Mouse (Mus musculus): Measurements from ENCODE around the gene Il10rb. TPM values are rescaled to one million over a fixed set of nuclear protein-coding genes. Genes with fewer than 3 reads are reported as not detected.
"Not testable (repeated sequence)": the region's sequence is repeated elsewhere in the genome, so short reads cannot be mapped to it uniquely, and the experiment has no call there.

Il10rb gene
- polyA plus RNA-seq, 1 experiment from 2014 or later: 33.2 TPM

DNA sequence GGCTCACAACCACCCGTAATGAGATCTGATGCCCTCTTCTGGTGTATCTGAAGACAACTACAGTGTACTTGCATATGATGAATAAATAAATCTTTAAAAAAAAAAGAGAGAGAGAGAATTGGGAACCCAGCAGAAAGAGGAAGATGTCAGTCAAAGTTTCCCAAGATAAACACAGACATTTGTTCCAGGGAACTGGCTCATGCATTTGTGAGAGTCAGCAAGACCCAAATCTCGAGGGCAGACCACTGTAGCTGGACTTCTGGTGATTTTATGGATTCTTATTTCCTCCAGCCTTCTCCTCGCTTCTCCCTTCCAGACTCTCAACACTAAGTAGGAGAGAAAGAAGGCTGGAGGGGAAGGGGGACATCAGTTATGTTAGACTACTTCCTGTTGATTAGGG is 32.1 kb downstream of the Il10rb start:
- Histone ChIP-seq H3K9me3 (ENCODE audit: control insufficient read depth, low read length) (no peaks in the 10 kb centered on the region), H3K9ac (ENCODE audit: low read depth, low read length) (no peak overlapping the region), H3K4me1 (ENCODE audit: control insufficient read depth, insufficient read depth, low read length) (no peaks in the 10 kb centered on the region; the same call in 1 of the 2 replicates), H3K4me2 (ENCODE audit: low read depth, low read length) (no peak overlapping the region), H3K27me3 (replicated peaks; ENCODE audit: control insufficient read depth, insufficient read depth, low read length) (no peaks in the 10 kb centered on the region), H3K27ac (replicated peaks; ENCODE audit: low read depth, low read length) (no peak overlapping the region), H3K36me3 (ENCODE audit: control insufficient read depth, insufficient read depth, low read length) (no peaks in the 10 kb centered on the region), H3K4me3 (ENCODE audit: low read depth, low read length) (no peak overlapping the region)
- DNase-seq (ENCODE audit: low spot score): no peak
- WGBS: 69% methylated on average over 3 of the region's 3 CpGs
- no peak for ATAC-seq (ENCODE audit: low read depth)

DNA sequence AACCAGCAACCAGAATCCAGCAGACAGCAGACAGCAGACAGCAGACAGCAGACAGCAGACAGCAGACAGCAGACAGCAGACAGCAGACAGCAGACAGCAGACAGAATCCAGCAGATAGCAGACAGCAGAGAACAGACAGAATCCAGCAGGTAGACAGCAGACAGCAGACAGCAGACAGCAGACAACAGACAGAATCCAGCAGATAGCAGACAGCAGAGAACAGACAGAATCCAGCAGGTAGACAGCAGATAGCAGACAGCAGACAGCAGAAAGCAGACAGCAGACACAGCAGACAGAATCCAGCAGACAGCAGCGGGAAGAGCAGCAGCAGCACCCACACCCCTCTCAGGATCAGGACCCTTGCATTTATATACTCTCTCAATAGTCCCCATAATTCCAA is 32.6 kb downstream of the Il10rb start:
- 77% methylated on average over 1 of the region's 1 CpGs for WGBS
- not testable (repeated sequence) for DNase-seq (ENCODE audit: low spot score); H3K4me1 ChIP-seq (ENCODE audit: control insufficient read depth, insufficient read depth, low read length); H3K36me3 ChIP-seq (ENCODE audit: control insufficient read depth, insufficient read depth, low read length); H3K27ac ChIP-seq (replicated peaks; ENCODE audit: low read depth, low read length); H3K4me3 ChIP-seq (ENCODE audit: low read depth, low read length); H3K9ac ChIP-seq (ENCODE audit: low read depth, low read length); ATAC-seq (ENCODE audit: low read depth); H3K9me3 ChIP-seq (ENCODE audit: control insufficient read depth, low read length); H3K27me3 ChIP-seq (replicated peaks; ENCODE audit: control insufficient read depth, insufficient read depth, low read length); H3K4me2 ChIP-seq (ENCODE audit: low read depth, low read length)

DNA sequence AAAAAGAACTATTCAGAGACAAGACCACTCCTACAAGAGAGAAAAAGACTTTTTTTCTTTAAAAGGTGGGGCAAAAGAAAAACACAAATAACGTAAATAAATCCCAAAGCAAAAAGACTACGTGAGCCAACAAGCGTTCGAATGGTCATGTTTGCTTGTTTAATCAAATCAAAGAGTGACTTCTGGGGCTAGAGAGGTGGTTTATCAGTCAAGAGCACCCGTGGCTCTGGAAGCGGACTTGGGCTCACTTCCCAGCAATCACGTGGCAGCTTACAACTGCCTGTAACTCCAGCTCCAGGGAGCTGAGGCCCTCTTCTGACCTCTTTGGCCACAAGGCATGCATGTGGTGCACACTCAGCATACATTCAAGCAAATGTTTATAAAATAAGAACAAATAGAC is 35.4 kb downstream of the Il10rb start:
- H3K4me3 ChIP-seq (ENCODE audit: low read depth, low read length): no peak overlapping the region
- H3K9ac ChIP-seq (ENCODE audit: low read depth, low read length): no peak overlapping the region
- H3K4me1 ChIP-seq (ENCODE audit: control insufficient read depth, insufficient read depth, low read length): no peaks in the 10 kb centered on the region; the same call in 1 of the 2 replicates
- peak; percentile 70 for DNase-seq (ENCODE audit: low spot score)
- ATAC-seq (ENCODE audit: low read depth): no peak
- no peaks in the 10 kb centered on the region for H3K36me3 ChIP-seq (ENCODE audit: control insufficient read depth, insufficient read depth, low read length)
- no peaks in the 10 kb centered on the region for H3K27me3 ChIP-seq (replicated peaks; ENCODE audit: control insufficient read depth, insufficient read depth, low read length)
- no peaks in the 10 kb centered on the region for H3K9me3 ChIP-seq (ENCODE audit: control insufficient read depth, low read length)
- no peak overlapping the region for H3K27ac ChIP-seq (replicated peaks; ENCODE audit: low read depth, low read length)
- WGBS: 49% methylated on average over 7 of the region's 7 CpGs
- H3K4me2 ChIP-seq (ENCODE audit: low read depth, low read length): no peak overlapping the region

DNA sequence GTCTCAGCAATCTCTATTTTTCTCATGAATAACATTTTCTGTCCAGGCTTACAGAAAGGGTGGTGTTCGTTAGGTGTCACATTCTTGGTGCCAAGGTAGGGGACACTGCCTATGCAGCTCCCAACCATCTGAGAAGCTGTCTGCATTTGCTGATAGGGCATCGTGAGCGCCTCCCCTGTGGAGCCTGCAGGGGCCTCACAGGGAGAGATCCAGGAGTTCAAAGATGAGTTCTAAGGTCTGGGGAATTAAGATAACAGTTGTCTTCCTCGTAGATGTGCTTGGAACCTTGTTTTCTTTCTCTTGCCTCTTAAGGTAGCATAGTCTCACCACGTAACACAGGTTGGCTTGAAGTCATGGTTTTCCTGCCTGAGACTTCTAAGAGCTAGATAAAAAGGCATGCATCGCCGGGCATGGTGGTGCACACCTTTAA is 35.9 kb downstream of the Il10rb start:
- 76% methylated on average over 7 of the region's 7 CpGs for WGBS
- no peak overlapping the region for H3K27ac ChIP-seq (replicated peaks; ENCODE audit: low read depth, low read length)
- ATAC-seq (ENCODE audit: low read depth): no peak

DNA sequence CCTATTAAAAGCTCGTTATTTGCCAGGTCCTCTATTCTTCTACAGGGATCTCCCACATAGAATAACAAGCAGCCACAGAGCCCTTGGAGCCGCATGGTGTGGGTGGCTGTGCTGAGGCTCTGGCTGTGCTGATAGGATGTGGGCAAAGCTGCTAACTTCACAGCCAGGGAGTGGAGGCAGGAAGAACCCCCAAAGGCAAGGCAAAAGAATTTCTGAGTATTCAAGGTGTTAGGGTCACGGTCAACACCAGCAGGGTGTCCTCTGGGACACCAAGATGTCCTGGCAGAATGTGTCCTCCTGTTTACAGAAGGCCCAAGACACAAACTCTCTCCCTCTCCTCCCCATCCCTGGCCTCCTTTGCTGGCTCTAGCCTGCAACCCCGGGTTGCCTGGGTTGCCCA is 36.5 kb downstream of the Il10rb start:
- H3K4me3 ChIP-seq (ENCODE audit: low read depth, low read length): no peak overlapping the region
- peaks cover 7% of the 10 kb centered on the region; the same call in 1 of the 2 replicates for H3K4me1 ChIP-seq (ENCODE audit: control insufficient read depth, insufficient read depth, low read length)
- H3K9ac ChIP-seq (ENCODE audit: low read depth, low read length): no peak overlapping the region
- H3K9me3 ChIP-seq (ENCODE audit: control insufficient read depth, low read length): no peaks in the 10 kb centered on the region
- no peaks in the 10 kb centered on the region for H3K36me3 ChIP-seq (ENCODE audit: control insufficient read depth, insufficient read depth, low read length)
- no peak overlapping the region for H3K27ac ChIP-seq (replicated peaks; ENCODE audit: low read depth, low read length)
- ATAC-seq (ENCODE audit: low read depth): no peak
- DNase-seq (ENCODE audit: low spot score): no peak
- 70% methylated on average over 4 of the region's 4 CpGs for WGBS
- no peaks in the 10 kb centered on the region for H3K27me3 ChIP-seq (replicated peaks; ENCODE audit: control insufficient read depth, insufficient read depth, low read length)
- H3K4me2 ChIP-seq (ENCODE audit: low read depth, low read length): no peak overlapping the region

More for the DNA sequence above, 35.9 kb downstream of the Il10rb start:
- Histone ChIP-seq H3K4me1 (ENCODE audit: control insufficient read depth, insufficient read depth, low read length) (peaks cover under 1% of the 10 kb centered on the region; the same call in 1 of the 2 replicates), H3K36me3 (ENCODE audit: control insufficient read depth, insufficient read depth, low read length) (no peaks in the 10 kb centered on the region), H3K4me3 (ENCODE audit: low read depth, low read length) (no peak overlapping the region), H3K9ac (ENCODE audit: low read depth, low read length) (no peak overlapping the region), H3K27me3 (replicated peaks; ENCODE audit: control insufficient read depth, insufficient read depth, low read length) (no peaks in the 10 kb centered on the region), H3K9me3 (ENCODE audit: control insufficient read depth, low read length) (no peaks in the 10 kb centered on the region), H3K4me2 (ENCODE audit: low read depth, low read length) (no peak overlapping the region)
- no peak for DNase-seq (ENCODE audit: low spot score)

DNA sequence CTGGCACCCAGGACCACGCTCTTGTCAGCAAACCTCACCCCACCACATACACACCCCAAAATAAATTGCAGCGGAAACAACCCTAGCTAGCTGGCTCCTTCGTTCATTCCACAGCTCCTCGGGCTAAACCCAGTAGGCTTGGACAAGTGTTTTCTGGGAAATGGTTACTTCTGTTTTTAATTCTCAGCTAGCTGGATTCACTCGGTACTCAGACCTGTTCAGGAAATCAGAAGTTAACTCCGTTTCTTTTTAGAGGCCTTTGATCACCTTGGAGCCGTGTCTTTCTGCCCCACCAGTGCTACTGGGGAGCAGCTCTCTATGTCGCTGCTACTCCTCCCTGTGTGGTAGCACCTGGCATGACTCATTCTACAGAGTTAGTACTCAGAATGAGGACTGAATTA is 37.2 kb downstream of the Il10rb start:
- WGBS: 42% methylated on average over 8 of the region's 8 CpGs

DNA sequence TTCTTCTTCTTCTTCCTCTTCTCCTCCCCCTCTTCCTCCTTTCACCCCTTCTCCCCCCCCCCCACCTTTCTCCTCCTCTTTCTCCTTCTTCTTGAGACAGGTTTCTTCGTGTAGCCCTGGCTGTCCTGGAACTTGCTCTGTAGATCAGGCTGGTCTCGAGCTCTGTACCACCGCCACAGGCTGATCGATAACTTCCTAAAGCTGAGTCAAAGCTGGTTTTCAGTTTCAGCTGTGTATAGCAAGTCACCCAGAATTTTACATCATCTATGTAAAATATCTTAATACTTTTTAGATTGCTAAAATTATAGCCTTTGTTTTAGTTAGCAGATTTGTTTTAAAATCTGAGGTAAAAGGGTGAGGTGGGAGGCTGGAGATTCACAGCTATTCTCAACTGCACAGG is 38.9 kb downstream of the Il10rb start:
- H3K36me3 ChIP-seq (ENCODE audit: control insufficient read depth, insufficient read depth, low read length): no peaks in the 10 kb centered on the region
- no peaks in the 10 kb centered on the region for H3K27me3 ChIP-seq (replicated peaks; ENCODE audit: control insufficient read depth, insufficient read depth, low read length)
- H3K9me3 ChIP-seq (ENCODE audit: control insufficient read depth, low read length): no peaks in the 10 kb centered on the region
- H3K4me2 ChIP-seq (ENCODE audit: low read depth, low read length): no peak overlapping the region
- ATAC-seq (ENCODE audit: low read depth) (no peak), DNase-seq (ENCODE audit: low spot score) (no peak)
- no peak overlapping the region for H3K27ac ChIP-seq (replicated peaks; ENCODE audit: low read depth, low read length)
- peaks cover 8% of the 10 kb centered on the region; the same call in 1 of the 2 replicates for H3K4me1 ChIP-seq (ENCODE audit: control insufficient read depth, insufficient read depth, low read length)
- no peak overlapping the region for H3K9ac ChIP-seq (ENCODE audit: low read depth, low read length)
- whole genome bisulfite sequencing: 90% methylated on average over 4 of the region's 4 CpGs
- no peak overlapping the region for H3K4me3 ChIP-seq (ENCODE audit: low read depth, low read length)

More for the DNA sequence above, 37.2 kb downstream of the Il10rb start:
- Histone ChIP-seq H3K4me1 (ENCODE audit: control insufficient read depth, insufficient read depth, low read length) (peaks cover 8% of the 10 kb centered on the region; the same call in 1 of the 2 replicates), H3K27me3 (replicated peaks; ENCODE audit: control insufficient read depth, insufficient read depth, low read length) (no peaks in the 10 kb centered on the region), H3K9me3 (ENCODE audit: control insufficient read depth, low read length) (no peaks in the 10 kb centered on the region), H3K4me2 (ENCODE audit: low read depth, low read length) (no peak overlapping the region), H3K4me3 (ENCODE audit: low read depth, low read length) (no peak overlapping the region), H3K27ac (replicated peaks; ENCODE audit: low read depth, low read length) (no peak overlapping the region), H3K36me3 (ENCODE audit: control insufficient read depth, insufficient read depth, low read length) (no peaks in the 10 kb centered on the region), H3K9ac (ENCODE audit: low read depth, low read length) (no peak overlapping the region)
- ATAC-seq (ENCODE audit: low read depth): no peak
- DNase-seq (ENCODE audit: low spot score): no peak

DNA sequence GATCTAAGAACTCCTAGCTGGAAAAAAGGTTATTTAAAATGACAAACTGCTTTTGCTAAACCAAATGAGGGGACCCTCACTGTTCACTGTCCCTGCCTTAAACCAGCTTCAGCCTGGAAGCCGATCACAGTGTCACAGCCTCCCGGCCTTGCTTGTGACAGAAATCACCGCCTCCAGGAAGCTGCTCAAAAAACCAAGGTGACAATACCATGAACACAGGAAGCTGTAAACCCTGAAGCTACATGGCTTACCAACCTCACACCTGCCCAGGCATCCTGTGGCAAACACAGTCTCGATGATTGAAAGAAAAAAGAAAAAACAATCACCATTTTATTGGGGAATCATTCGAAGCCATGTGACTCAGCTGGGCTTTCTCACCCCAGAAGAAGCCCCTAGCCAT is 39.6 kb downstream of the Il10rb start:
- no peak overlapping the region for H3K4me2 ChIP-seq (ENCODE audit: low read depth, low read length)
- peaks cover 8% of the 10 kb centered on the region; the same call in 1 of the 2 replicates for H3K4me1 ChIP-seq (ENCODE audit: control insufficient read depth, insufficient read depth, low read length)
- no peaks in the 10 kb centered on the region for H3K36me3 ChIP-seq (ENCODE audit: control insufficient read depth, insufficient read depth, low read length)
- ATAC-seq (ENCODE audit: low read depth) (no peak), DNase-seq (ENCODE audit: low spot score) (no peak)
- H3K9ac ChIP-seq (ENCODE audit: low read depth, low read length): no peak overlapping the region
- no peaks in the 10 kb centered on the region for H3K27me3 ChIP-seq (replicated peaks; ENCODE audit: control insufficient read depth, insufficient read depth, low read length)
- H3K4me3 ChIP-seq (ENCODE audit: low read depth, low read length): no peak overlapping the region
- no peak overlapping the region for H3K27ac ChIP-seq (replicated peaks; ENCODE audit: low read depth, low read length)
- WGBS: 79% methylated on average over 5 of the region's 5 CpGs
- no peaks in the 10 kb centered on the region for H3K9me3 ChIP-seq (ENCODE audit: control insufficient read depth, low read length)

DNA sequence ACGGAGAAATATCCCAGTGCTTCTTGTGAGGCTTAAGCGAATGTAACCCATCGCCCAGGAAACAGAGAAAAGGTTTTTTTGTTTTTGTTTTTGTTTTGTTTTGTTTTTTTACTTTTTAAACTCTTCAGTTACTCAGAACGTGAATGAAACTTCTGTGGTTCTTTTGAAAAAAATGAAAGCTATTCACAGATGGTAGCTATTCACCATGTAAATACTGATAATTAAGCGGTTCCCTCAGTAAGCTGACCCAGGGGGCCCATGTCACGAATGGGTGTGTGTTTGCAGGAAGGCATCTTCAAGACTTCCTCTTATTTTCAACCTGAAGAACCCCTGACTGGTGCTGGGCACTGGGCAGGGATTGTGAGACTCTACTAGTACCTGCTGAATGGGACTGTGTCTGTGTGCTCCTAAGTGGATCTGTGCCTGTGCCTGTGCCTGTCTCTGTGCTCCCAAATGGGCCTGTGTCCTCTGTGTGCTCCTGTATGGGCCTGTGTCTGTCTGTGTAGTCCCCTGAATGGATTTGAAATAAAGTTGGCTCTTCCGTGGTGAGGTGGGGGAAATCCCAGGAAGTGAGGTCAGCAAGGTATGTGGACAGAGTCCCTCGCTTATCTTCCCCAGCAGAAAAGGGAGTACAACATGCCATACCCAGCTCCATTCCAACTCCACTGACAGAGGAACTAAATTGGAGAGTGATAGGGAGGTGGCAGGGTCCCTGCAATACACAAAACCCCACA is 41.0 kb downstream of the Il10rb start:
- Histone ChIP-seq H3K4me2 (ENCODE audit: low read depth, low read length) (no peak overlapping the region), H3K9me3 (ENCODE audit: control insufficient read depth, low read length) (no peaks in the 10 kb centered on the region), H3K9ac (ENCODE audit: low read depth, low read length) (no peak overlapping the region), H3K36me3 (ENCODE audit: control insufficient read depth, insufficient read depth, low read length) (no peaks in the 10 kb centered on the region), H3K4me3 (ENCODE audit: low read depth, low read length) (no peak overlapping the region), H3K27me3 (replicated peaks; ENCODE audit: control insufficient read depth, insufficient read depth, low read length) (no peaks in the 10 kb centered on the region), H3K4me1 (ENCODE audit: control insufficient read depth, insufficient read depth, low read length) (0 out of 2 replicates have a peak, but pooled peaks cover 8% of the 10 kb centered on the region), H3K27ac (replicated peaks; ENCODE audit: low read depth, low read length) (peak overlapping the region; percentile 29; the same call in 1 of the 2 replicates)
- 55% methylated on average over 8 of the region's 8 CpGs for WGBS
- ATAC-seq (ENCODE audit: low read depth) (no peak), DNase-seq (ENCODE audit: low spot score) (no peak)

Measured in embryonic facial prominence, embryonic 14.5 days (tissue).